Mouse (Mus musculus) C2C12 (cell line): ENCODE data around the gene Gpank1. TPM values are rescaled to one million over a fixed set of nuclear protein-coding genes. Genes with fewer than 3 reads are reported as not detected.

ENCODE experiments used
- H3K27me3 ChIP-seq: one replicate; pipeline ENCODE4 v1.6.1; 2011; ENCODE audit not compliant: control insufficient read depth, insufficient read depth, insufficient read length
- H3K36me3 ChIP-seq: one replicate; pipeline ENCODE4 v1.6.1; 2011; ENCODE audit not compliant: control insufficient read depth, insufficient read depth
- H3K4me3 ChIP-seq: one replicate; pipeline ENCODE4 v1.5.1; 2011; ENCODE audit warnings: mild to moderate bottlenecking, control low read depth; ENCODE audit not compliant: poor library complexity, insufficient read depth, severe bottlenecking
- H3K79me2 ChIP-seq: one replicate; pipeline ENCODE4 v1.6.1; 2011; ENCODE audit not compliant: control insufficient read depth, insufficient read depth
- H3K79me3 ChIP-seq: one replicate; pipeline ENCODE4 v1.6.1; 2011; ENCODE audit warnings: low read depth, control low read depth
- H3ac ChIP-seq: one replicate; pipeline ENCODE3; 2011; ENCODE audit warnings: low read depth; ENCODE audit not compliant: control insufficient read depth, insufficient read length
- CEBPB ChIP-seq: IDR thresholded peaks from one replicate; pipeline ENCODE4 v1.6.1; 2011; ENCODE audit warnings: low read depth, mild to moderate bottlenecking, control low read depth, moderate library complexity
- CTCF ChIP-seq: IDR thresholded peaks from one replicate; pipeline ENCODE4 v1.5.1; 2011; ENCODE audit not compliant: control insufficient read depth, insufficient read depth, insufficient read length
- FOSL1 ChIP-seq: IDR thresholded peaks from one replicate; pipeline ENCODE4 v1.8.0; 2011; ENCODE audit warnings: mild to moderate bottlenecking, low read length; ENCODE audit not compliant: poor library complexity, insufficient read depth, severe bottlenecking
- MAX ChIP-seq: IDR thresholded peaks from one replicate; pipeline ENCODE4 v1.6.1; 2011; ENCODE audit warnings: mild to moderate bottlenecking, control low read depth
- MYOD1 ChIP-seq: IDR thresholded peaks from one replicate; pipeline ENCODE4 v1.6.1; 2011; ENCODE audit warnings: low read depth; ENCODE audit not compliant: control insufficient read depth, insufficient read length
- MYOG ChIP-seq: IDR thresholded peaks from one replicate; pipeline ENCODE4 v1.6.1; 2011; ENCODE audit not compliant: control insufficient read depth, insufficient read length; ENCODE audit errors: extremely low read depth
- USF1 ChIP-seq: IDR thresholded peaks from one replicate; pipeline ENCODE4 v1.6.1; 2011; ENCODE audit warnings: low read depth, mild to moderate bottlenecking, control low read depth, moderate library complexity
- polyA plus RNA-seq: library from polyadenylated mRNA; unstranded; fragments of >200 nt; fragmentation: generic; extraction: Trizol; gene quantifications from one replicate; pipeline ENCODE4 v1.2.1, GENCODE M21; 2012; ENCODE audit warnings: missing spikeins

Gpank1 gene
- polyA plus RNA-seq, 1 experiment = 25.8 TPM

DNA sequence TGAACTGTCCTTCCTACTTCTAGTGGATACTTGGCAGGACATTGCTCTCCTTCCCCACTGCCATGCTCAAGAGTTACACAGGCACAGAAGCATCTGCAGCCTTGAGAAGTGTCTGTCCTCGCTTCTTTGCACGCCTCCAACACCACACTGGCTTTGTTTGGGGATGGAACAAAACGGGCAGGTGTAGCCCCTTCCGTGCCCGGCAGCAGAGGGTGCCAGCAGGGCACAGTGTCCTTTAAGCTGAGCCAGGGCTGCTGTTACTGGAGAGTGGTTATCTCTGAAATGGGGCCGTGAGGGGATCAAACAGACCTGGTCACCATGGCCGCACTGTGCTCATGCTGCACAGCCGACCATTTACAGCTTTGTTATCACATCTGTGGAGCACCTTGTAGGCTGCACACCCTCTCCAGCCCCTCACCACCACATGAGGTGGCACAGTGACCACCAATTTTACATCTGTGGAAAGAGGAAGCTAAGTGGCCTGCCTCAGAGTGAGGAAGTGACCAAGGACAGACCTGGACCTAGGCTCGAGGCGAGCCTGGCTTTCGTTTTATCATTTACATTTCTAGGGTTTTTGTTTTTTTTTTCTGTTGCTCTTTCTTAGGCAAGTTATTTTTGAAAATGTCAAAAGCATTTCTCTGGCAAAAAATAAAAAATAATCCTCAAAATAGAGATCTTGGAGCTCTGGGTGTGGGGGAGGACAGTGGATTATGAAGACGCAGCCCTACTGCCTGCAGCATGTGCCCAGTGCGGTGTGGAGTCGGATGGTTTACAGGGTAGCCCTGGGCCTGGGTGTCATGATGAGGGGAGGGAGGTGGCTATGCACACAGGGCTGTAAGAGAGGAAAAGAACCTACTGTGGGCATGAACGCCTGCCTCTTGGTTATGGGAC, 26.5 kb upstream of the Gpank1 start:
- peaks cover 28% of the 10 kb centered on the region for H3K36me3 ChIP-seq
- TF ChIP-seq FOSL1 (no peak), MYOG (no peak), CTCF (no peak), CEBPB (no peak), USF1 (no peak), MYOD1 (no peak), MAX (no peak)

DNA sequence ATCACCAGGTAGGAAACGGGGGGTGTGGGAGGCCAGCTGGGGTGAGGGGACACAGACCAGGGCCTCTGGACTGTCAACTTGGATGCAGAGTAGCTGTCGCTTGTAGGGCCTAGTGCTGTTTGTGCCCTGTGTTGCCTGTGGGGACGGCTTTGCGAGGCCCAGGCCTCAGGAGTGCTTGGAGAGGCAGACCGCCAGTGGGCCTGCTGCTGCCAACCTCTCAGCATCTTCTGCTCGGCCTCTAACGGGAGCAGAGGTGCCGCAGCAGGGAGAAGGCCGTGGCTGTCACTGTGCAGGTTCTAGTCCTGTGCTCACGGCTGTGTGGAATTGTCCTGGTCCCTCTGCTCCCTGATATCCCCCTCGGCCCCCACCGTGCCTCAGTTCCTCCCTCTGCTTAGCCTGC, 24.7 kb upstream of the Gpank1 start:
- no peak for TF ChIP-seq MYOG
- H3ac ChIP-seq = no peak overlapping the region

More for the DNA sequence above, 26.5 kb upstream of the Gpank1 start:
- Histone ChIP-seq H3K27me3 (no peaks in the 10 kb centered on the region), H3K79me2 (peaks cover 14% of the 10 kb centered on the region), H3K79me3 (peaks cover 3% of the 10 kb centered on the region), H3ac (no peak overlapping the region), H3K4me3 (no peak overlapping the region)

GRCm38 (mm10) chr17:35097164-35097655, 24.0 kb upstream of the Gpank1 start:
- Histone ChIP-seq H3K27me3 (no peaks in the 10 kb centered on the region), H3K79me3 (no peaks in the 10 kb centered on the region), H3K36me3 (peaks cover 38% of the 10 kb centered on the region), H3K79me2 (no peaks in the 10 kb centered on the region), H3K4me3 (no peak overlapping the region), H3ac (no peak overlapping the region)
- TF ChIP-seq MYOG (no peak), FOSL1 (no peak), USF1 (no peak), CEBPB (no peak), CTCF (no peak)

More for the DNA sequence above, 24.7 kb upstream of the Gpank1 start:
- Histone ChIP-seq H3K79me3 (no peaks in the 10 kb centered on the region), H3K27me3 (no peaks in the 10 kb centered on the region), H3K4me3 (no peak overlapping the region), H3K36me3 (peaks cover 39% of the 10 kb centered on the region), H3K79me2 (no peaks in the 10 kb centered on the region)

DNA sequence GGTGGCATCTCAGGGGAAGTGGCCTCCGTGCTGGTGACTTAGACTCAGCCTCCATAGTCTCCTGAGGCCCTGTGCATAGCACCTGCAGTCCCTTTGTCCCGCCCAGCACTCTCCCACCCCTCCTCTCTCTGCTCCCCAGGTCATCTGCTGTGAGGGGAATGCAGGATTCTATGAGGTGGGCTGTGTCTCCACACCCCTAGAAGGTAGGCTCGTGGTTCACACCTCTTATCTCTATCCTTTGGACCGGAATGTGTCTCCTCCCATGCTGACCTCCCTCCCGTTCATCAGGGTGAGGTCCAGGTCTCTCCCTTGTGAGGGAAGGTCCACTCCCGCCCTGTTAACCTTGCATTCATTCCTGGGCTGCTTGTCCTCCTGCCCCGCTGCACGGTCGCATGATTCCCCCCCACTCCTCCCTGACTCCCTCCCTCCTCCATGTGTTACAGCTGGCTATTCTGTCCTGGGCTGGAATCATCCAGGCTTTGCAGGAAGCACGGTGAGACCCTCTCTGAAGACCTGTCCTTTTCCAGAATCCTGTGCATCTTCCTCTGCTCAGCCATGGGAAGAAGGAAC, 21.0 kb upstream of the Gpank1 start:
- TF ChIP-seq MYOD1 (no peak), USF1 (no peak), MYOG (no peak)
- no peak overlapping the region for H3K4me3 ChIP-seq
- no peaks in the 10 kb centered on the region for H3K79me3 ChIP-seq
- H3K79me2 ChIP-seq = no peaks in the 10 kb centered on the region
- no peaks in the 10 kb centered on the region for H3K27me3 ChIP-seq
- peaks cover 24% of the 10 kb centered on the region for H3K36me3 ChIP-seq
- no peak overlapping the region for H3ac ChIP-seq

GRCm38 (mm10) chr17:35101161-35101560, 20.1 kb upstream of the Gpank1 start:
- Histone ChIP-seq H3K36me3 (peaks cover 19% of the 10 kb centered on the region), H3K4me3 (no peak overlapping the region), H3K79me3 (no peaks in the 10 kb centered on the region), H3ac (no peak overlapping the region), H3K79me2 (no peaks in the 10 kb centered on the region), H3K27me3 (no peaks in the 10 kb centered on the region)
- no peak for TF ChIP-seq MYOG
- no peak for TF ChIP-seq CTCF
- no peak for TF ChIP-seq MYOD1
- TF ChIP-seq FOSL1 = no peak
- no peak for TF ChIP-seq MAX

DNA sequence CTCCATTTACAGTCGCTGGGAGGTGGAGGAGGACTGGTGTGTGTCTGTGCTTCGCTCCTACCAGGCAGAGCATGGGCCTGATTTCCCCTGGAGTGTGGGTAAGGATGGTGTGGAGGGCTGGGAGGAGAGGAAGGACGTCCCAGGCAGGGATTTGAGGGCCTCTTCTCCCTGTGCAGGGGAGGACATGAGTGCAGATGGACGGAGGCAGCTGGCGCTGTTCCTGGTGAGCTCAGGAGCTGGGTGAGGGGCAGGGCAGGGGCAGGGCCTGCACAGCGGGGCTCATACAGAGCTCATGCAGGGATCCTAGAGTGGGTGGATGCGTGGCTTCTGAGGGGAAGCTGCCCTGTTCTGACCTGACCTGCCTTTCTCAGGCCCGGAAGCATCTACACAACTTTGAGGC, 19.0 kb upstream of the Gpank1 start:
- TF ChIP-seq USF1 = no peak
- TF ChIP-seq MYOD1 = no peak
- TF ChIP-seq CTCF = no peak
- no peak for TF ChIP-seq FOSL1
- TF ChIP-seq MYOG = no peak
- TF ChIP-seq MAX = no peak
- no peak for TF ChIP-seq CEBPB
- peaks cover 17% of the 10 kb centered on the region for H3K36me3 ChIP-seq

More for the DNA sequence above, 19.0 kb upstream of the Gpank1 start:
- H3ac ChIP-seq = no peak overlapping the region
- H3K4me3 ChIP-seq = no peak overlapping the region
- no peaks in the 10 kb centered on the region for H3K79me2 ChIP-seq
- no peaks in the 10 kb centered on the region for H3K79me3 ChIP-seq
- H3K27me3 ChIP-seq = no peaks in the 10 kb centered on the region
